Mouse (Mus musculus) MEL (cell line): ENCODE data around the gene Baiap2l1. TPM values are rescaled to one million over a fixed set of nuclear protein-coding genes. Genes with fewer than 3 reads are reported as not detected.

Source experiments
- DNase-seq: peaks from one replicate; pipeline ENCODE4 v3.0.0; 2011; ENCODE audit warnings: low read depth, low spot score
- H3K27ac ChIP-seq: 2 replicates; pipeline ENCODE4 v1.5.1; 2012; ENCODE audit warnings: low read depth, mild to moderate bottlenecking, control low read depth, low read length, moderate library complexity; ENCODE audit not compliant: control insufficient read depth
- H3K27me3 ChIP-seq, 2 experiments: fragments of 150-350 bp in 1 of 2; sonication (generic) in 1 of 2; 2 replicates each; pipeline ENCODE4 v1.6.1; 2012; ENCODE audit warnings: low read length in 2 of 2, mild to moderate bottlenecking in 2 of 2, improper control_type of control experiment in 1 of 2, moderate library complexity in 1 of 2; ENCODE audit not compliant: insufficient read depth in 2 of 2, control insufficient read depth in 1 of 2
- H3K36me3 ChIP-seq, 2 experiments: 2 replicates each; pipeline ENCODE4 v1.6.1; 2012 to 2014; ENCODE audit warnings: low read length in 2 of 2, improper control_type of control experiment in 1 of 2, inconsistent platforms in 1 of 2, mild to moderate bottlenecking in 1 of 2; ENCODE audit not compliant: insufficient read depth in 2 of 2, control insufficient read depth in 1 of 2
- H3K4me1 ChIP-seq, 2 experiments: fragments of 150-350 bp in 1 of 2; sonication (generic) in 1 of 2; 2 replicates each; pipeline ENCODE4 v1.6.1; 2012; ENCODE audit warnings: low read length in 2 of 2, improper control_type of control experiment in 1 of 2, mild to moderate bottlenecking in 1 of 2; ENCODE audit not compliant: insufficient read depth in 2 of 2, control insufficient read depth in 1 of 2
- H3K4me3 ChIP-seq, 2 experiments: fragments of 150-350 bp in 1 of 2; sonication (generic) in 1 of 2; 2 replicates each; pipeline ENCODE4 v1.5.1; 2012; ENCODE audit warnings: low read depth in 2 of 2, low read length in 2 of 2, mild to moderate bottlenecking in 2 of 2, moderate library complexity in 2 of 2, control low read depth in 1 of 2, improper control_type of control experiment in 1 of 2; ENCODE audit not compliant: control insufficient read depth in 1 of 2, insufficient read depth in 1 of 2
- H3K79me2 ChIP-seq: 2 replicates; pipeline ENCODE4 v1.6.1; 2012; ENCODE audit warnings: mild to moderate bottlenecking, low read length, moderate library complexity; ENCODE audit not compliant: control insufficient read depth, poor library complexity, insufficient read depth
- H3K9ac ChIP-seq: 2 replicates; pipeline ENCODE4 v1.6.1; 2012; ENCODE audit warnings: low read depth, mild to moderate bottlenecking, control low read depth, low read length, moderate library complexity; ENCODE audit not compliant: control insufficient read depth, poor library complexity, severe bottlenecking
- H3K9me3 ChIP-seq: fragments of 150-350 bp; sonication (generic); replicated peaks from 2 replicates; pipeline ENCODE4 v1.6.1; 2012; ENCODE audit warnings: mild to moderate bottlenecking, low read length, improper control_type of control experiment, moderate library complexity; ENCODE audit not compliant: insufficient read depth
- BHLHE40 ChIP-seq: IDR thresholded peaks from 2 replicates; pipeline ENCODE4 v1.6.1; 2012; ENCODE audit warnings: low read depth, mild to moderate bottlenecking, inconsistent platforms, low read length, improper control_type of control experiment, borderline replicate concordance
- CHD1 ChIP-seq: IDR thresholded peaks from 2 replicates; pipeline ENCODE4 v1.6.1; 2012; ENCODE audit warnings: low read depth, mild to moderate bottlenecking, inconsistent platforms, low read length, improper control_type of control experiment
- CHD2 ChIP-seq: IDR thresholded peaks from 2 replicates; pipeline ENCODE4 v1.6.1; 2011; ENCODE audit warnings: low read length, improper control_type of control experiment
- CTCF ChIP-seq, 3 experiments: IDR thresholded peaks in 2 of 3; conservative IDR thresholded peaks in 1 of 3; 2 replicates each; pipeline ENCODE4 v1.5.1; 2011 to 2012; ENCODE audit warnings: low read length in 3 of 3, low read depth in 2 of 3, mild to moderate bottlenecking in 2 of 3, improper control_type of control experiment in 1 of 3, inconsistent platforms in 1 of 3, mixed read lengths in 1 of 3, moderate library complexity in 1 of 3; ENCODE audit not compliant: control insufficient read depth in 1 of 3, insufficient read depth in 1 of 3, poor library complexity in 1 of 3, severe bottlenecking in 1 of 3
- E2F4 ChIP-seq: IDR thresholded peaks from 2 replicates; pipeline ENCODE4 v1.6.1; 2011; ENCODE audit warnings: low read depth, low read length, improper control_type of control experiment, borderline replicate concordance
- EP300 ChIP-seq, 2 experiments: IDR thresholded peaks; 2 replicates each; pipeline ENCODE4 v1.6.1; 2011; ENCODE audit warnings: improper control_type of control experiment in 2 of 2, low read length in 2 of 2, low read depth in 1 of 2, mild to moderate bottlenecking in 1 of 2
- ETS1 ChIP-seq: IDR thresholded peaks from 2 replicates; pipeline ENCODE4 v1.6.1; 2012; ENCODE audit warnings: low read depth, mild to moderate bottlenecking, inconsistent platforms, low read length, improper control_type of control experiment, moderate library complexity
- GABPA ChIP-seq: IDR thresholded peaks from 2 replicates; pipeline ENCODE4 v1.6.1; 2012; ENCODE audit warnings: low read depth, mild to moderate bottlenecking, inconsistent platforms, low read length, improper control_type of control experiment, moderate library complexity
- GATA1 ChIP-seq: IDR thresholded peaks from 2 replicates; pipeline ENCODE4 v1.6.1; 2011; ENCODE audit warnings: low read depth, low read length, improper control_type of control experiment
- HCFC1 ChIP-seq: IDR thresholded peaks from 2 replicates; pipeline ENCODE4 v1.6.1; 2012; ENCODE audit warnings: low read depth, mild to moderate bottlenecking, inconsistent platforms, low read length, improper control_type of control experiment, moderate library complexity
- JUND ChIP-seq: IDR thresholded peaks from 2 replicates; pipeline ENCODE4 v1.6.1; 2011; ENCODE audit warnings: low read depth, mild to moderate bottlenecking, improper control_type of control experiment, low read length
- MAFK ChIP-seq: IDR thresholded peaks from 2 replicates; pipeline ENCODE4 v1.6.1; 2011; ENCODE audit warnings: low read depth, mild to moderate bottlenecking, low read length, improper control_type of control experiment, borderline replicate concordance
- MAX ChIP-seq: IDR thresholded peaks from 2 replicates; pipeline ENCODE4 v1.6.1; 2011; ENCODE audit warnings: low read length, improper control_type of control experiment
- MEF2A ChIP-seq: IDR thresholded peaks from 2 replicates; pipeline ENCODE4 v1.6.1; 2014; ENCODE audit warnings: low read depth, mild to moderate bottlenecking, inconsistent platforms, low read length, improper control_type of control experiment; ENCODE audit not compliant: poor library complexity, insufficient replicate concordance, severe bottlenecking; ENCODE audit errors: extremely low read depth
- MXI1 ChIP-seq: IDR thresholded peaks from 2 replicates; pipeline ENCODE4 v1.6.1; 2011; ENCODE audit warnings: mild to moderate bottlenecking, low read depth, low read length, improper control_type of control experiment
- NELFE ChIP-seq: IDR thresholded peaks from 2 replicates; pipeline ENCODE4 v1.6.1; 2011; ENCODE audit warnings: low read depth, low read length, improper control_type of control experiment
- POLR2A ChIP-seq, 2 experiments: IDR thresholded peaks; 2 replicates each; pipeline ENCODE4 v1.6.1; 2011 to 2012; ENCODE audit warnings: low read length in 2 of 2, mild to moderate bottlenecking in 2 of 2, control low read depth in 1 of 2, improper control_type of control experiment in 1 of 2, low read depth in 1 of 2, moderate library complexity in 1 of 2; ENCODE audit not compliant: control insufficient read depth in 1 of 2, insufficient read depth in 1 of 2, poor library complexity in 1 of 2
- POLR2AphosphoS2 ChIP-seq: IDR thresholded peaks from 2 replicates; pipeline ENCODE4 v1.6.1; 2011; ENCODE audit warnings: low read length, improper control_type of control experiment
- RCOR1 ChIP-seq: IDR thresholded peaks from 2 replicates; pipeline ENCODE4 v1.6.1; 2012; ENCODE audit warnings: low read depth, mild to moderate bottlenecking, inconsistent platforms, low read length, improper control_type of control experiment
- SIN3A ChIP-seq: IDR thresholded peaks from 2 replicates; pipeline ENCODE4 v1.6.1; 2012; ENCODE audit warnings: low read length, improper control_type of control experiment, inconsistent platforms
- SMC3 ChIP-seq: IDR thresholded peaks from 2 replicates; pipeline ENCODE4 v1.6.1; 2011; ENCODE audit warnings: low read depth, low read length, improper control_type of control experiment
- TBP ChIP-seq: IDR thresholded peaks from 2 replicates; pipeline ENCODE4 v1.8.0; 2011; ENCODE audit warnings: low read depth, low read length, improper control_type of control experiment
- TCF12 ChIP-seq: IDR thresholded peaks from 2 replicates; pipeline ENCODE4 v1.6.1; 2014; ENCODE audit warnings: low read depth, mild to moderate bottlenecking, inconsistent platforms, low read length, improper control_type of control experiment, moderate library complexity
- USF2 ChIP-seq, 2 experiments: IDR thresholded peaks; 2 replicates each; pipeline ENCODE4 v1.6.1; 2011 to 2012; ENCODE audit warnings: improper control_type of control experiment in 2 of 2, low read length in 2 of 2, borderline replicate concordance in 1 of 2, inconsistent platforms in 1 of 2, low read depth in 1 of 2, mild to moderate bottlenecking in 1 of 2; ENCODE audit not compliant: insufficient read depth in 1 of 2
- ZC3H11A ChIP-seq: IDR thresholded peaks from 2 replicates; pipeline ENCODE4 v1.6.1; 2012; ENCODE audit warnings: low read depth, mild to moderate bottlenecking, inconsistent platforms, low read length, improper control_type of control experiment
- ZKSCAN1 ChIP-seq: IDR thresholded peaks from 2 replicates; pipeline ENCODE4 v1.6.1; 2012; ENCODE audit warnings: low read depth, mild to moderate bottlenecking, inconsistent platforms, low read length, improper control_type of control experiment, moderate library complexity
- ZMIZ1 ChIP-seq: IDR thresholded peaks from 2 replicates; pipeline ENCODE4 v1.6.1; 2012; ENCODE audit warnings: low read depth, mild to moderate bottlenecking, inconsistent platforms, low read length, improper control_type of control experiment, moderate library complexity
- polyA plus RNA-seq, 2 experiments: library from polyadenylated mRNA; stranded (reverse) in 1 of 2; unstranded in 1 of 2; fragments of >175 nt in 1 of 2; fragments of >200 nt in 1 of 2; gene quantifications; 2 replicates each; pipeline versions ENCODE4 v1.2.1 to v1.2.4; 2012; ENCODE audit warnings: low replicate concordance in 2 of 2, low read depth in 1 of 2; ENCODE audit not compliant: insufficient read length in 2 of 2, insufficient read depth in 1 of 2, missing spikeins in 1 of 2
- total RNA-seq: library from RNA; depleted of rRNA; stranded (reverse); fragments of 300-350 nt; gene quantifications from 2 replicates; pipeline ENCODE4 v1.2.3, GENCODE M21; 2012

The Baiap2l1 gene
- total and polyA plus RNA-seq, 3 experiments = 0.06 TPM; not detected in 2

DNA sequence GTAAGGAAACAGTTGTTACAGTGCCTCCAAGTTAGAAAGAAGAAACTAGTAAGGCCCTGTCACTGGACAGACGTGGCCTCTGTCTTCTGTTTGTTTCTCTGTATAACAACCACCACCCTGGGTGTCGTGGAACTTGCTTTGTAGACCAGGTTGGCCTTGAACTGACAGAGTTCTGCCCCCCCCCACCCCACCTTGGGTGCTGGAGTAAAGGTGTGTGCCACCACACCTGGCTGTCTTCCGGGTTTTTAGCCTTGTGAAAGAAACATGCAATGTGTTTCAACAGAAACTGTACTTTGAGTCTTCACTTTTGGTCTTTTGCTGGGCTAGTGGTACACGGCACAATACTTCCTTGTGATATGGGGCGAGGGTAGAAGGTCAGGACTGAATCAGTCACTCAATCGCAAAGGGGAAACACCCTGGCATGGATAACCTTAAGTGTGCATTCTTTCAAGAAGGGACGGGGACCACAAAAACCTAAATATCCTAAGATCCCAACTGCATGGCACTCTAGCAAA, 61.8 kb downstream of the Baiap2l1 start:
- H3K36me3 ChIP-seq = no peaks in the 10 kb centered on the region
- H3K4me3 ChIP-seq = no peak overlapping the region
- H3K27me3 ChIP-seq = peaks cover 0 to 2% of the 10 kb centered on the region in 2 experiments; a peak in 2 of 4 replicates
- H3K27ac ChIP-seq = no peak overlapping the region
- no peak overlapping the region for H3K9ac ChIP-seq
- no peaks in the 10 kb centered on the region for H3K9me3 ChIP-seq
- TF ChIP-seq SMC3 (no peak), ETS1 (no peak), CHD2 (no peak), USF2 (IDR thresholded peaks at IDR 0.05; ENCODE audit: borderline replicate concordance in 1 of 2, insufficient read depth in 1 of 2, low read depth in 1 of 2, low read length in 2 of 2) (no peak), RCOR1 (no peak), HCFC1 (no peak), POLR2AphosphoS2 (no peak), MAFK (no peak), CTCF (IDR thresholded peaks at IDR 0.05 in 2 of 3, conservative IDR thresholded peaks at IDR 0.05 in 1 of 3; ENCODE audit: control insufficient read depth in 1 of 3, insufficient read depth in 1 of 3, low read depth in 2 of 3, low read length in 3 of 3, poor library complexity in 1 of 3, severe bottlenecking in 1 of 3) (no peak), MXI1 (no peak), E2F4 (no peak), POLR2A (IDR thresholded peaks at IDR 0.05; ENCODE audit: control insufficient read depth in 1 of 2, insufficient read depth in 1 of 2, low read depth in 1 of 2, low read length in 2 of 2, poor library complexity in 1 of 2) (no peak), ZMIZ1 (no peak), EP300 (IDR thresholded peaks at IDR 0.05; ENCODE audit: low read depth in 1 of 2, low read length in 2 of 2) (no peak), NELFE (no peak), ZKSCAN1 (no peak), ZC3H11A (no peak)
- no peaks in the 10 kb centered on the region for H3K4me1 ChIP-seq
- H3K79me2 ChIP-seq = no peaks in the 10 kb centered on the region
- no peak for DNase-seq

DNA sequence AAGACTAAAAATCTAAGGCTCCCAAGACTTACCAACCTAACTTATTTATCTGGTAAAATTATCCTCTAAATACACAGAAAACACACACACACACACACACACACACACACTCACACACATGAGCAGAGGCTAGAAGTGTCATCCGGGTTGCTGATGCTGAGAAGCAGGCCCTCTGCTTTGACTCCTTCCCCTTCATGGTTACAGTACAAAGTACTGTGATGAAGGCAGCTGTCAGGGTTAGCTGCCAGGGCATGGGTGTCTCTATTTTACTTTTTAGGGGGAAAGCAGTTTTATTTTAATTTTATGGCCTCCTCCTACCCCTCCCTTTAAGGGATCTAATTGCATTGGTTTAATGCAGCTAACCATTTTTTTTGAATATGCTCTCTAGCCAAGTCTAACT, 62.6 kb downstream of the Baiap2l1 start:
- DNase-seq = no peak
- TF ChIP-seq MEF2A (no peak), POLR2AphosphoS2 (no peak), POLR2A (IDR thresholded peaks at IDR 0.05; ENCODE audit: control insufficient read depth in 1 of 2, insufficient read depth in 1 of 2, low read depth in 1 of 2, low read length in 2 of 2, poor library complexity in 1 of 2) (no peak), GATA1 (no peak), TCF12 (no peak), CHD1 (no peak), ZMIZ1 (no peak), TBP (no peak), BHLHE40 (no peak), GABPA (no peak), SMC3 (no peak), RCOR1 (no peak), EP300 (IDR thresholded peaks at IDR 0.05; ENCODE audit: low read depth in 1 of 2, low read length in 2 of 2) (no peak), CHD2 (no peak), MAX (no peak), ZKSCAN1 (no peak), SIN3A (no peak), JUND (no peak), ETS1 (no peak)
- Histone ChIP-seq H3K27ac (no peak overlapping the region), H3K9me3 (no peaks in the 10 kb centered on the region), H3K79me2 (no peaks in the 10 kb centered on the region), H3K36me3 (no peaks in the 10 kb centered on the region), H3K27me3 (peaks cover 0 to 2% of the 10 kb centered on the region in 2 experiments; a peak in 2 of 4 replicates), H3K4me3 (no peak overlapping the region), H3K9ac (no peak overlapping the region), H3K4me1 (no peaks in the 10 kb centered on the region)
